Mouse (Mus musculus) spleen, adult 2 months (tissue): ENCODE results near the gene Kifap3.

Experiments used
- CTCF ChIP-seq: fragments of 200-500 bp; IDR thresholded peaks from 2 replicates; pipeline ENCODE4 v1.5.1; 2011; ENCODE audit warnings: mild to moderate bottlenecking, inconsistent platforms; ENCODE audit not compliant: insufficient read depth, insufficient read length, insufficient replicate concordance; ENCODE audit errors: extremely low read depth
- POLR2A ChIP-seq: fragments of 200-500 bp; IDR thresholded peaks from 2 replicates; pipeline ENCODE4 v1.6.1; 2011; ENCODE audit warnings: low read depth, low read length, inconsistent platforms

GRCm38 (mm10) chr1:163834066-163834465 is 54.7 kb downstream of the Kifap3 start:
- TF ChIP-seq POLR2A (no peak), CTCF (no peak)
